Mouse (Mus musculus): ENCODE measurements at regions not wholly inside any gene's neighbourhood (a gene's known extent, or its start where the extent isn't known, plus 50 kb on each side); places are given as distances from the start of the nearest gene placed in this dataset.

- Histone ChIP-seq H3K4me3 (no peak overlapping the region), H3K4me1 (ENCODE audit: control insufficient read depth, insufficient read depth, low read length) (no peaks in the 10 kb centered on the region), H3K27ac (no peak overlapping the region), H3K36me3 (ENCODE audit: control insufficient read depth, insufficient read depth, low read length) (no peaks in the 10 kb centered on the region), H3K9ac (ENCODE audit: low read depth, low read length) (no peak overlapping the region), H3K79me2 (replicated peaks; ENCODE audit: control insufficient read depth, insufficient read depth, low read length) (no peaks in the 10 kb centered on the region), H3K27me3 (ENCODE audit: control insufficient read depth, insufficient read depth, low read length) (no peaks in the 10 kb centered on the region)
- DNase-seq: no peak
- WGBS: 67% methylated on average over 9 of the region's 9 CpGs
- no peak for TF ChIP-seq POLR2A (IDR thresholded peaks at IDR 0.05; ENCODE audit: insufficient read depth, low read depth, low read length)
- no peak for TF ChIP-seq CTCF (IDR thresholded peaks at IDR 0.05)
- no peak for TF ChIP-seq EP300 (IDR thresholded peaks at IDR 0.05; ENCODE audit: insufficient read depth, low read depth, low read length)
- intact Hi-C loops (cut with DNase I): no loop called here
Measured at GRCm38 (mm10) chr8:113466683-113467082, 168.7 kb upstream of the Mon1b start.

GRCm38 (mm10) chr8:113489436-113490107 lies 145.8 kb upstream of the Mon1b start:
- no peak overlapping the region for H3K9ac ChIP-seq (ENCODE audit: low read depth, low read length)
- no peak for DNase-seq
- no peaks in the 10 kb centered on the region for H3K79me2 ChIP-seq (replicated peaks; ENCODE audit: control insufficient read depth, insufficient read depth, low read length)
- no peak for TF ChIP-seq EP300 (IDR thresholded peaks at IDR 0.05; ENCODE audit: insufficient read depth, low read depth, low read length)
- TF ChIP-seq CTCF (IDR thresholded peaks at IDR 0.05): no peak
- TF ChIP-seq POLR2A (IDR thresholded peaks at IDR 0.05; ENCODE audit: insufficient read depth, low read depth, low read length): no peak
- 69% methylated on average over 2 of the region's 2 CpGs for WGBS
- H3K27ac ChIP-seq: no peak overlapping the region
- H3K36me3 ChIP-seq (ENCODE audit: control insufficient read depth, insufficient read depth, low read length): no peaks in the 10 kb centered on the region
- H3K4me1 ChIP-seq (ENCODE audit: control insufficient read depth, insufficient read depth, low read length): no peaks in the 10 kb centered on the region
- intact Hi-C loops (cut with DNase I): no loop called here
- H3K27me3 ChIP-seq (ENCODE audit: control insufficient read depth, insufficient read depth, low read length): no peaks in the 10 kb centered on the region
- no peak overlapping the region for H3K4me3 ChIP-seq

DNA sequence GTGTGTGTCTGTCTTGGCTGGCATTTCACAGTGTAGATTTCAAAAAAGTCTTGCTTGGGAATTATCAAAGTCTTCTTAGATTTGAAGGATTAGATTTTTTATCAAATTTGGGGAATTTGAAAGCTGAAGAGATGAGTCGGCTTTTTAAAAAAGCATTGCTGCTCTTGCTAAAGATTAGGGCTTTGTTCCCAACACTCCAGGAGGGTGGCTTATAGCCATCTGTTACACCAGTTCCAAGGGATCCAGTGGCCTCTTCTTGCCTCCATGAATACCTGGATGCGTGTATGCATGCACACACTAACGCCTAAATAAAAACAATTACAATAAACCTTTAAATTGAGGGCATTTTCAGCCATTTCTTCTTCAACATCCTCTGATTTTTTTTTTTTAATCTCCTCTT lies 144.5 kb upstream of the Mon1b start:
- 61% methylated on average over 3 of the region's 3 CpGs for WGBS
- intact Hi-C loops (cut with DNase I): no loop called here
- no peak for DNase-seq
- no peaks in the 10 kb centered on the region for H3K79me2 ChIP-seq (replicated peaks; ENCODE audit: control insufficient read depth, insufficient read depth, low read length)
- no peaks in the 10 kb centered on the region for H3K27me3 ChIP-seq (ENCODE audit: control insufficient read depth, insufficient read depth, low read length)
- H3K36me3 ChIP-seq (ENCODE audit: control insufficient read depth, insufficient read depth, low read length): no peaks in the 10 kb centered on the region
- H3K9ac ChIP-seq (ENCODE audit: low read depth, low read length): no peak overlapping the region
- no peak overlapping the region for H3K4me3 ChIP-seq
- TF ChIP-seq POLR2A (IDR thresholded peaks at IDR 0.05; ENCODE audit: insufficient read depth, low read depth, low read length) (no peak), CTCF (IDR thresholded peaks at IDR 0.05) (no peak), EP300 (IDR thresholded peaks at IDR 0.05; ENCODE audit: insufficient read depth, low read depth, low read length) (no peak)
- H3K27ac ChIP-seq: no peak overlapping the region
- no peaks in the 10 kb centered on the region for H3K4me1 ChIP-seq (ENCODE audit: control insufficient read depth, insufficient read depth, low read length)

DNA sequence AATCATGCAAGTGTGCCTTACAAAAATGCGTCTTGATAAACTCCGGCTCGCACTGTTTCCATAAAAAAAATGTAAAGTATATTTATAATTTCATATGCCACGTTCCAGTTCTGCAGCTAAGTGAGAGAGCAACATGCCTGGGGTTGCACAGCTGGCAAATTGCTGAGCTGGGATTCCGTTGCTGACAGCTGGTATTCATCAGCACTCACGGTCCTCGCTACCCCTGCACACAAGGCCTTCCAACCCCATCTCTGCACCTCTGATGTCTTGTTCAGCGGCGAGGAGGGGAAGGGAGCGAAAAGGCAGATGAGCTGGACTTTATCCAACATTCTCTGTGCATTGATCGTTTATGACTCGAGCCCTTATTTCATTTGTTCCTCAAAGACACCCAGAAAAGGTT lies 138.5 kb upstream of the Mon1b start:
- intact Hi-C loops (cut with DNase I): no loop called here
- DNase-seq: no peak
- TF ChIP-seq EP300 (IDR thresholded peaks at IDR 0.05; ENCODE audit: insufficient read depth, low read depth, low read length): no peak
- TF ChIP-seq POLR2A (IDR thresholded peaks at IDR 0.05; ENCODE audit: insufficient read depth, low read depth, low read length): no peak
- TF ChIP-seq CTCF (IDR thresholded peaks at IDR 0.05): no peak
- no peaks in the 10 kb centered on the region for H3K27me3 ChIP-seq (ENCODE audit: control insufficient read depth, insufficient read depth, low read length)
- H3K27ac ChIP-seq: no peak overlapping the region
- H3K79me2 ChIP-seq (replicated peaks; ENCODE audit: control insufficient read depth, insufficient read depth, low read length): no peaks in the 10 kb centered on the region
- WGBS: 57% methylated on average over 12 of the region's 12 CpGs
- no peaks in the 10 kb centered on the region for H3K4me1 ChIP-seq (ENCODE audit: control insufficient read depth, insufficient read depth, low read length)
- H3K9ac ChIP-seq (ENCODE audit: low read depth, low read length): no peak overlapping the region
- H3K36me3 ChIP-seq (ENCODE audit: control insufficient read depth, insufficient read depth, low read length): no peaks in the 10 kb centered on the region
- H3K4me3 ChIP-seq: no peak overlapping the region

DNA sequence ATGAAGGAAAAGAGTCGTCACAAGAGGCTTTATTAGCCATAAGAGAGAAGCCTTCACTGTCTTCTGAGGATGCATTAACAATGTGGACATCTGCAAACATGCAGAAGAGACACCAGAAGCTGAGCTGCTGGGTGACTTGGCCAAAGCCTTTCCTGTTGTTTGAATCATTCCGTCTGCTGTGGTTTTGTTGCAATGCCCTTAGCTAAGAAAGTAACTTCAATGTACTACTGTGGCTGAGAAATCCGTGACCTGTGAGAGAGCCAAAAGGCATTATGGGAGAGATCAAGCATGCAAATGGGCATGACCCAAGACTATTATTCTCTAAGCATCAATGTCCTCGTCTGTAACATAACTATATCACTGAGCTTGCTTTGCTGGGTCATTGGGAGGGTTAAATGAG lies 132.7 kb upstream of the Mon1b start:
- WGBS: 62% methylated on average over 4 of the region's 4 CpGs
- H3K79me2 ChIP-seq (replicated peaks; ENCODE audit: control insufficient read depth, insufficient read depth, low read length): no peaks in the 10 kb centered on the region
- H3K27ac ChIP-seq: no peak overlapping the region
- DNase-seq: no peak
- intact Hi-C loops (cut with DNase I): no loop called here
- TF ChIP-seq POLR2A (IDR thresholded peaks at IDR 0.05; ENCODE audit: insufficient read depth, low read depth, low read length) (no peak), CTCF (IDR thresholded peaks at IDR 0.05) (no peak), EP300 (IDR thresholded peaks at IDR 0.05; ENCODE audit: insufficient read depth, low read depth, low read length) (no peak)
- no peaks in the 10 kb centered on the region for H3K36me3 ChIP-seq (ENCODE audit: control insufficient read depth, insufficient read depth, low read length)
- no peaks in the 10 kb centered on the region for H3K4me1 ChIP-seq (ENCODE audit: control insufficient read depth, insufficient read depth, low read length)
- H3K4me3 ChIP-seq: no peak overlapping the region
- H3K9ac ChIP-seq (ENCODE audit: low read depth, low read length): no peak overlapping the region
- no peaks in the 10 kb centered on the region for H3K27me3 ChIP-seq (ENCODE audit: control insufficient read depth, insufficient read depth, low read length)

GRCm38 (mm10) chr8:113512856-113513255 lies 122.5 kb upstream of the Mon1b start:
- Histone ChIP-seq H3K4me3 (no peak overlapping the region), H3K27ac (no peak overlapping the region), H3K27me3 (ENCODE audit: control insufficient read depth, insufficient read depth, low read length) (no peaks in the 10 kb centered on the region), H3K79me2 (replicated peaks; ENCODE audit: control insufficient read depth, insufficient read depth, low read length) (no peaks in the 10 kb centered on the region), H3K36me3 (ENCODE audit: control insufficient read depth, insufficient read depth, low read length) (no peaks in the 10 kb centered on the region), H3K4me1 (ENCODE audit: control insufficient read depth, insufficient read depth, low read length) (no peaks in the 10 kb centered on the region), H3K9ac (ENCODE audit: low read depth, low read length) (no peak overlapping the region)
- no peak for DNase-seq
- intact Hi-C loops (cut with DNase I): no loop called here
- TF ChIP-seq POLR2A (IDR thresholded peaks at IDR 0.05; ENCODE audit: insufficient read depth, low read depth, low read length) (no peak), CTCF (IDR thresholded peaks at IDR 0.05) (no peak), EP300 (IDR thresholded peaks at IDR 0.05; ENCODE audit: insufficient read depth, low read depth, low read length) (no peak)
- WGBS: 88% methylated on average over 4 of the region's 4 CpGs

Measured in heart, adult 2 months (tissue).